In the genomic region with DNA sequence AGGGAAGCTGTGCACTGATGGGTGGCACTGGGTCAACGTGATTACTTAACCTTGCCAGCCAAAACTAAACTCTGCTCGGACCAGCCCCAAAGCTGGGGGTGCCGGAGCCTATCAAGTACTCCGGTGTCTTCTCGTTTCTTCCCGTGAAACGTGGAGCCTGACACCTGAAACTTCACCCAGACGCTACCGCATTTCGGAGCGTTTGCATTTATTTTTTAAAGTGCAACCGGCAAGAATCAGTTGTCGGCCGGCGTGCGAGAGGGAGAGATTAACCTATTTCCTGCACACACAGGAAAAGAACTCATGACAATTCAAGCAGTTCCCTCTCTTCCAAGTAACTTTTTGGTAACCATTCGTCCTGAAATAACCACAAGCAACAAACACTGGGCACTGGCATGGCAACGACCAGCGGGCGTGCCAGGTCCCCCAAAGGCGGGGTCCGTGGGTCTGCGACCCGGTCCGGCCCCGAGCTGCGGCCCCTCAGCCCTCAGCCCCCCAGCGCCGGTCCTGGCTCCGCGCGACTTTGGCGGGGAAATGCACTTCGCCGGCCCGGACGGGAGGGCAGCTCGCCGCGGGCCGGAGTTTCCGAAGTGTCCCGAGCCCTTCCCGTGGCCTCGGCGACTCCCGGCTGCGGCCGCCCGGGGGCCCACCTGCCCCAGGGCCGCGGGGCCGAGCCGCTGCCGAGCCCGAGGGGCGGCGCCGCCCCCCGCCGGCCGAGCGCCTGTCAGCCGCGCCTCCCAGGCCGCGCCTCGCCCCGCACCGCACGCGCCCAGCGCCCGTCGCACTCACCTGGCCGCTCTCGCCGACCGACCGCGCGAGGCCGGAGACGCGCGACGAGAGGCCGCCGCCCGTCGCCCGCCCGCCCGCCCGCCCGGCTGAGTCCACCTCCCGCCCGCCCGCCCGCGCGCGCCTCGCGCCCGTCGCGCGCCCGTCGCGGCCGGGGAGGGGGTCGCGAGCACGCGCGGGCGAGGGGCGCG, we compare ENCODE assay signal across 8 mouse cellular contexts.
DNase-seq lines count a peak whose midpoint lies in the region; ATAC-seq and TF ChIP-seq lines count a peak whose summit lies in the region.

No protein-coding gene starts in this region.

- ATAC-seq in forebrain, postnatal 0 days = no peak
- ATAC-seq in hematopoietic stem cell, adult 5-6 weeks (replicated peaks in 1 of 2; ENCODE audit: insufficient read depth in 1 of 2, low FRiP score in 2 of 2, low TSS enrichment in 1 of 2, low read depth in 1 of 2, poor library complexity in 2 of 2, severe bottlenecking in 2 of 2) = peak; percentile 4 to 40; a peak in 3 of 4 replicates

- H3K9ac ChIP-seq in forebrain, postnatal 0 days = peak overlapping the region; percentile 73

- TF ChIP-seq CTCF in forebrain, postnatal 0 days (IDR thresholded peaks at IDR 0.05; ENCODE audit: low read depth) = no peak

- 1% methylated on average over 84 of the region's 121 CpGs for WGBS in forebrain, postnatal 0 days

- peak; percentile 60 for DNase-seq in NIH3T3 (ENCODE audit: low read depth)
- DNase-seq in cerebellum, adult 18-20 months = peak; percentile 52 to 70
- DNase-seq in forebrain, postnatal 0 days = peak; percentile 24
- peak; percentile 22 to 38 for DNase-seq in layer of hippocampus, postnatal 14 days (ENCODE audit: low spot score in 2 of 2)
- peak; percentile 64 to 75 for DNase-seq in lung, postnatal 4 days
- DNase-seq in right cerebral cortex, adult 2 months (ENCODE audit: low spot score in 2 of 2) = peak; percentile 18 to 19
- peak; percentile 32 to 39 for DNase-seq in urinary bladder, postnatal 36 days (ENCODE audit: low spot score in 2 of 2)

- H3K4me3 ChIP-seq in forebrain, postnatal 0 days (ENCODE audit: low read depth, low read length) = peak overlapping the region; percentile 88

- no peaks in the 10 kb centered on the region for H3K36me3 ChIP-seq in forebrain, postnatal 0 days (ENCODE audit: insufficient read depth)

- H3K4me2 ChIP-seq in forebrain, postnatal 0 days (ENCODE audit: low read depth) = peak overlapping the region; percentile 89

- peaks cover 19% of the 10 kb centered on the region for H3K4me1 ChIP-seq in forebrain, postnatal 0 days (ENCODE audit: insufficient read depth)

- peak overlapping the region; percentile 94 for H3K27ac ChIP-seq in forebrain, postnatal 0 days (ENCODE audit: low read depth, low read length)

- H3K27me3 ChIP-seq in forebrain, postnatal 0 days (ENCODE audit: insufficient read depth, low read length) = no peaks in the 10 kb centered on the region

- H3K9me3 ChIP-seq in forebrain, postnatal 0 days (ENCODE audit: low read length) = no peaks in the 10 kb centered on the region

Comparison
In these comparisons a context has a peak if more than half of its experiments do, and no peak if none do; other contexts are left out.
1. DNase-seq: peak in every context shown above with its lines; median percentile 70 in lung, postnatal 4 days; 61 in cerebellum, adult 18-20 months; 60 in NIH3T3; 36 in urinary bladder, postnatal 36 days; 30 in layer of hippocampus, postnatal 14 days; 24 in forebrain, postnatal 0 days; 18 in right cerebral cortex, adult 2 months.